Mouse (Mus musculus) ES-Bruce4 (cell line): ENCODE results near the gene Pacrg.

ENCODE experiments used
- CTCF ChIP-seq: IDR thresholded peaks from one replicate; pipeline ENCODE4 v1.8.1; 2011; ENCODE audit warnings: low read depth, low read length
- EP300 ChIP-seq: IDR thresholded peaks from 2 replicates; pipeline ENCODE4 v1.6.1; 2011; ENCODE audit warnings: low read depth, low read length; ENCODE audit not compliant: insufficient read depth
- POLR2A ChIP-seq: IDR thresholded peaks from one replicate; pipeline ENCODE4 v1.8.1; 2011; ENCODE audit warnings: low read length; ENCODE audit not compliant: insufficient read depth

DNA sequence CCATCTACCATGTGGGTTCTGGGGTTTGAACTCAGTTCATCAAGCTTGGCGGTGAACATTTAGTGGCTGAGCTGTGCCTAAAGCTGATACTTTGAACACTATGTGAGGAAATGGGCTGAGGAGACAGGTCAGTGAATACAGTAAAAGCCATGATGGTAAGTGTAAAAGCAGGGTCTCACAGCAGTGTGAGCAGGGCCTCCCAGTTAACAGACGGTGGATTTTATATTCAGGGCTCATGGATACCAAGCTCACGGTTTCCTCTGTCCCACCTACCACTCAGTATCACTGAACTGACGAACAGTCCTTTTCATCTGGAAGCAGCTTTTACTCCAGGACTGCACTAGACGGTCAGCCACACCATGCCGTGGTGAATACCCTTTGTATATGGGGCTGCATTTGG lies 205.1 kb downstream of the Pacrg start:
- TF ChIP-seq EP300 = no peak
- no peak for TF ChIP-seq CTCF
- no peak for TF ChIP-seq POLR2A
